Mouse (Mus musculus) gastrocnemius, adult 8-10 months (tissue): ENCODE measurements at regions not wholly inside any gene's neighbourhood (a gene's known extent, or its start where the extent isn't known, plus 50 kb on each side); places are given as distances from the start of the nearest gene placed in this dataset.
A peak's percentile ranks its signal among the peaks of the same experiment; 100 is the strongest.

Source experiments
- DNase-seq, 2 experiments: peaks; one replicate each; pipeline ENCODE4 v3.0.0; 2022; ENCODE audit warnings: low spot score in 2 of 2

- DNase-seq: no peak
Measured at GRCm38 (mm10) chr1:76641181-76641711, 873.6 kb downstream of the Epha4 start.

GRCm38 (mm10) chr1:76642703-76643102 is 872.2 kb downstream of the Epha4 start:
- DNase-seq: no peak

GRCm38 (mm10) chr1:76644895-76645294 is 870.0 kb downstream of the Epha4 start:
- DNase-seq: no peak

- DNase-seq: no peak
Measured at GRCm38 (mm10) chr1:76654826-76655225, 860.1 kb downstream of the Epha4 start.

GRCm38 (mm10) chr1:76658228-76658627 is 856.7 kb downstream of the Epha4 start:
- DNase-seq: no peak

- no peak for DNase-seq
Measured at GRCm38 (mm10) chr1:76660146-76660545, 854.7 kb downstream of the Epha4 start.

GRCm38 (mm10) chr1:76664381-76664780 is 850.5 kb downstream of the Epha4 start:
- DNase-seq: no peak

GRCm38 (mm10) chr1:76676836-76677235 is 838.1 kb downstream of the Epha4 start:
- DNase-seq: no peak

GRCm38 (mm10) chr1:76705556-76705955 is 809.3 kb downstream of the Epha4 start:
- DNase-seq: no peak

GRCm38 (mm10) chr1:76717639-76718292 is 797.1 kb downstream of the Epha4 start:
- DNase-seq: no peak

GRCm38 (mm10) chr1:76724453-76724852 is 790.4 kb downstream of the Epha4 start:
- peak; percentile 2 to 4 for DNase-seq

- DNase-seq: no peak
Measured at GRCm38 (mm10) chr1:76737003-76737402, 777.9 kb downstream of the Epha4 start.

- DNase-seq: no peak
Measured at GRCm38 (mm10) chr1:76737663-76738062, 777.2 kb downstream of the Epha4 start.

- DNase-seq: no peak
Measured at GRCm38 (mm10) chr1:76772694-76773093, 742.2 kb downstream of the Epha4 start.

- DNase-seq: no peak
Measured at GRCm38 (mm10) chr1:76786871-76787270, 728.0 kb downstream of the Epha4 start.

GRCm38 (mm10) chr1:76793438-76793837 is 721.5 kb downstream of the Epha4 start:
- DNase-seq: no peak

- no peak for DNase-seq
Measured at GRCm38 (mm10) chr1:76819906-76820305, 695.0 kb downstream of the Epha4 start.

GRCm38 (mm10) chr1:76821610-76822009 is 693.3 kb downstream of the Epha4 start:
- no peak for DNase-seq

GRCm38 (mm10) chr1:76829690-76830089 is 685.2 kb downstream of the Epha4 start:
- no peak for DNase-seq

GRCm38 (mm10) chr1:76832311-76832710 is 682.6 kb downstream of the Epha4 start:
- no peak for DNase-seq

GRCm38 (mm10) chr1:76835028-76835683 is 679.7 kb downstream of the Epha4 start:
- DNase-seq: no peak

GRCm38 (mm10) chr1:76849346-76849745 is 665.5 kb downstream of the Epha4 start:
- no peak for DNase-seq
